Mouse (Mus musculus) midbrain, embryonic 11.5 days (tissue): Measurements from ENCODE around the gene Pygb. TPM values are rescaled to one million over a fixed set of nuclear protein-coding genes. Genes with fewer than 3 reads are reported as not detected.

Source experiments
- ATAC-seq: fragments of 200-750 bp; cut with Nextera tagmentation; 2 replicates; pipeline ENCODE4 v1.8.0; 2017; ENCODE audit warnings: moderate TSS enrichment, moderate library complexity; ENCODE audit not compliant: low FRiP score
- DNase-seq: peaks from one replicate; pipeline ENCODE4 v3.0.0; 2015; ENCODE audit warnings: low spot score; ENCODE audit errors: missing footprints
- H3K27ac ChIP-seq: fragments of 300-500 bp; sonication (generic); 2 replicates; pipeline ENCODE4 v1.5.1; 2014; ENCODE audit warnings: low read depth, low read length
- H3K27me3 ChIP-seq: fragments of 300-500 bp; sonication (generic); 2 replicates; pipeline ENCODE4 v1.6.1; 2014; ENCODE audit warnings: mild to moderate bottlenecking, low read length, moderate library complexity, mixed read lengths; ENCODE audit not compliant: control insufficient read depth, insufficient read depth
- H3K36me3 ChIP-seq: fragments of 300-500 bp; sonication (generic); 2 replicates; pipeline ENCODE4 v1.6.1; 2014; ENCODE audit warnings: mild to moderate bottlenecking, low read length, moderate library complexity, mixed read lengths; ENCODE audit not compliant: control insufficient read depth, insufficient read depth
- H3K4me1 ChIP-seq: fragments of 300-500 bp; sonication (generic); 2 replicates; pipeline ENCODE4 v1.6.1; 2014; ENCODE audit warnings: low read length; ENCODE audit not compliant: control insufficient read depth, insufficient read depth
- H3K4me2 ChIP-seq: fragments of 300-500 bp; sonication (generic); 2 replicates; pipeline ENCODE4 v1.6.1; 2014; ENCODE audit warnings: mild to moderate bottlenecking, moderate library complexity
- H3K4me3 ChIP-seq: fragments of 300-500 bp; sonication (generic); 2 replicates; pipeline ENCODE4 v1.5.1; 2014; ENCODE audit warnings: low read depth, low read length
- H3K9ac ChIP-seq: fragments of 300-500 bp; sonication (generic); 2 replicates; pipeline ENCODE4 v1.6.1; 2014; ENCODE audit warnings: low read length
- H3K9me3 ChIP-seq: fragments of 300-500 bp; sonication (generic); 2 replicates; pipeline ENCODE4 v1.6.1; 2016; ENCODE audit warnings: low read length; ENCODE audit not compliant: control insufficient read depth
- WGBS: fragments of 180-500 bp; shearing (Covaris S2); extraction: QIAGEN DNeasy Blood & Tissue Kit; methylation state at CpG from one replicate; pipeline ENCODE4 v1.1.7; 2014; 5-methylcytosine and 5-hydroxymethylcytosine counted together
- polyA plus RNA-seq: library from polyadenylated mRNA; unstranded; fragments of >200 nt; fragmentation: Nextera tagmentation; extraction: Ambion mirVana; gene quantifications from 2 replicates; pipeline ENCODE4 v1.2.1, GENCODE M21; 2014

The Pygb gene
- polyA plus RNA-seq, 1 experiment from 2014 or later = 39.1 TPM

- peaks cover 4% of the 10 kb centered on the region for H3K4me1 ChIP-seq
- WGBS = 82% methylated on average over 2 of the region's 2 CpGs
- DNase-seq (no peak), ATAC-seq (no peak)
- no peaks in the 10 kb centered on the region for H3K9me3 ChIP-seq
- H3K4me2 ChIP-seq = no peak overlapping the region
- no peaks in the 10 kb centered on the region for H3K36me3 ChIP-seq
- H3K9ac ChIP-seq = no peak overlapping the region
- no peaks in the 10 kb centered on the region; the same call in 1 of the 2 replicates for H3K27me3 ChIP-seq
- no peak overlapping the region for H3K4me3 ChIP-seq
- H3K27ac ChIP-seq = no peak overlapping the region
Measured at GRCm38 (mm10) chr2:150782801-150783200, 3.7 kb upstream of the Pygb start.

GRCm38 (mm10) chr2:150787234-150787771 is 768 bp downstream of the Pygb start:
- Histone ChIP-seq H3K9me3 (no peaks in the 10 kb centered on the region), H3K9ac (peak overlapping the region; percentile 77), H3K27me3 (no peaks in the 10 kb centered on the region; the same call in 1 of the 2 replicates), H3K4me1 (peaks cover 6% of the 10 kb centered on the region), H3K4me2 (peak overlapping the region; percentile 91), H3K27ac (no peak overlapping the region), H3K4me3 (peak overlapping the region; percentile 78), H3K36me3 (no peaks in the 10 kb centered on the region)
- WGBS = under 1% methylated on average over 23 of the region's 23 CpGs
- ATAC-seq (peak; percentile 34), DNase-seq (peak; percentile 97)

- Histone ChIP-seq H3K27ac (no peak overlapping the region), H3K36me3 (no peaks in the 10 kb centered on the region), H3K9me3 (no peaks in the 10 kb centered on the region), H3K4me3 (no peak overlapping the region), H3K27me3 (no peaks in the 10 kb centered on the region; the same call in 1 of the 2 replicates), H3K4me1 (peaks cover 6% of the 10 kb centered on the region), H3K9ac (no peak overlapping the region), H3K4me2 (no peak overlapping the region)
- ATAC-seq (no peak), DNase-seq (no peak)
- WGBS = 87% methylated on average over 4 of the region's 4 CpGs
Measured at GRCm38 (mm10) chr2:150788768-150789550, 2.4 kb downstream of the Pygb start.

- H3K27me3 ChIP-seq = no peaks in the 10 kb centered on the region
- 88% methylated on average over 4 of the region's 4 CpGs for WGBS
- H3K9ac ChIP-seq = no peak overlapping the region
- H3K4me3 ChIP-seq = no peak overlapping the region
- H3K4me1 ChIP-seq = no peaks in the 10 kb centered on the region
- DNase-seq = no peak
- peaks cover 3% of the 10 kb centered on the region; the same call in 1 of the 2 replicates for H3K36me3 ChIP-seq
- no peaks in the 10 kb centered on the region for H3K9me3 ChIP-seq
- ATAC-seq = no peak
- H3K27ac ChIP-seq = no peak overlapping the region
- no peak overlapping the region for H3K4me2 ChIP-seq
Measured at GRCm38 (mm10) chr2:150793320-150793719, 6.8 kb downstream of the Pygb start.

- WGBS = 91% methylated on average over 7 of the region's 7 CpGs
- Histone ChIP-seq H3K36me3 (peaks cover 3% of the 10 kb centered on the region; the same call in 1 of the 2 replicates), H3K4me1 (no peaks in the 10 kb centered on the region), H3K27ac (no peak overlapping the region), H3K9me3 (no peaks in the 10 kb centered on the region), H3K27me3 (no peaks in the 10 kb centered on the region), H3K4me3 (no peak overlapping the region), H3K4me2 (no peak overlapping the region), H3K9ac (no peak overlapping the region)
- no peak for ATAC-seq
- no peak for DNase-seq
Measured at GRCm38 (mm10) chr2:150798084-150798483, 11.5 kb downstream of the Pygb start.

- Histone ChIP-seq H3K9me3 (no peaks in the 10 kb centered on the region), H3K4me1 (no peaks in the 10 kb centered on the region), H3K27me3 (no peaks in the 10 kb centered on the region), H3K36me3 (no peaks in the 10 kb centered on the region), H3K27ac (no peak overlapping the region), H3K9ac (no peak overlapping the region), H3K4me3 (no peak overlapping the region), H3K4me2 (no peak overlapping the region)
- ATAC-seq (no peak), DNase-seq (no peak)
- 96% methylated on average over 5 of the region's 5 CpGs for WGBS
Measured at GRCm38 (mm10) chr2:150800616-150801015, 14.1 kb downstream of the Pygb start.

- no peak overlapping the region for H3K4me3 ChIP-seq
- ATAC-seq (no peak), DNase-seq (no peak)
- no peaks in the 10 kb centered on the region for H3K27me3 ChIP-seq
- WGBS = 88% methylated on average over 1 of the region's 1 CpGs
- H3K4me2 ChIP-seq = no peak overlapping the region
- peaks cover 3% of the 10 kb centered on the region; the same call in 1 of the 2 replicates for H3K36me3 ChIP-seq
- H3K9me3 ChIP-seq = no peaks in the 10 kb centered on the region
- no peak overlapping the region for H3K9ac ChIP-seq
- no peak overlapping the region for H3K27ac ChIP-seq
- H3K4me1 ChIP-seq = no peaks in the 10 kb centered on the region
Measured at GRCm38 (mm10) chr2:150803035-150803434, 16.5 kb downstream of the Pygb start.

GRCm38 (mm10) chr2:150808381-150808780 is 21.8 kb downstream of the Pygb start:
- no peak overlapping the region for H3K4me2 ChIP-seq
- no peak for DNase-seq
- WGBS = 91% methylated on average over 6 of the region's 6 CpGs
- no peak for ATAC-seq
- H3K9me3 ChIP-seq = no peaks in the 10 kb centered on the region
- no peak overlapping the region for H3K9ac ChIP-seq
- H3K27me3 ChIP-seq = no peaks in the 10 kb centered on the region
- H3K36me3 ChIP-seq = peaks cover 10% of the 10 kb centered on the region
- H3K27ac ChIP-seq = no peak overlapping the region
- no peaks in the 10 kb centered on the region for H3K4me1 ChIP-seq
- H3K4me3 ChIP-seq = no peak overlapping the region

GRCm38 (mm10) chr2:150808812-150809211 is 22.3 kb downstream of the Pygb start:
- no peaks in the 10 kb centered on the region for H3K4me1 ChIP-seq
- H3K4me2 ChIP-seq = no peak overlapping the region
- H3K27ac ChIP-seq = no peak overlapping the region
- no peaks in the 10 kb centered on the region for H3K27me3 ChIP-seq
- 92% methylated on average over 6 of the region's 6 CpGs for WGBS
- no peak overlapping the region for H3K4me3 ChIP-seq
- H3K9ac ChIP-seq = no peak overlapping the region
- H3K9me3 ChIP-seq = no peaks in the 10 kb centered on the region
- DNase-seq = no peak
- no peak for ATAC-seq
- H3K36me3 ChIP-seq = peaks cover 12% of the 10 kb centered on the region
